Mouse (Mus musculus) embryonic fibroblast, embryonic 13.5 days (primary cell): ENCODE data around the gene Tbx18. TPM values are rescaled to one million over a fixed set of nuclear protein-coding genes. Genes with fewer than 3 reads are reported as not detected.

Experiments used
- H3K27ac ChIP-seq: 2 replicates; pipeline ENCODE4 v1.5.1; 2012; ENCODE audit warnings: low read length, control low read depth, inconsistent platforms; ENCODE audit not compliant: insufficient read depth
- H3K4me1 ChIP-seq: 2 replicates; pipeline ENCODE4 v1.6.1; 2011; ENCODE audit warnings: low read length; ENCODE audit not compliant: control insufficient read depth, insufficient read depth
- H3K4me3 ChIP-seq: 2 replicates; pipeline ENCODE4 v1.5.1; 2011; ENCODE audit warnings: mild to moderate bottlenecking, control low read depth, low read length; ENCODE audit not compliant: insufficient read depth
- CTCF ChIP-seq: IDR thresholded peaks from 2 replicates; pipeline ENCODE4 v1.5.1; 2011; ENCODE audit warnings: mild to moderate bottlenecking, control low read depth, low read length, moderate library complexity, borderline replicate concordance; ENCODE audit not compliant: insufficient read depth
- POLR2A ChIP-seq: IDR thresholded peaks from 2 replicates; pipeline ENCODE4 v1.6.1; 2011; ENCODE audit warnings: low read depth, mild to moderate bottlenecking, control low read depth, low read length, moderate library complexity
- polyA plus RNA-seq: library from polyadenylated mRNA; stranded (reverse); fragments of >200 nt; gene quantifications from 2 replicates; pipeline ENCODE4 v1.2.4, GENCODE M21; 2011; ENCODE audit warnings: low read depth; ENCODE audit not compliant: missing spikeins, insufficient read length

Gene Tbx18
- polyA plus RNA-seq, 1 experiment = 15.2 TPM

DNA sequence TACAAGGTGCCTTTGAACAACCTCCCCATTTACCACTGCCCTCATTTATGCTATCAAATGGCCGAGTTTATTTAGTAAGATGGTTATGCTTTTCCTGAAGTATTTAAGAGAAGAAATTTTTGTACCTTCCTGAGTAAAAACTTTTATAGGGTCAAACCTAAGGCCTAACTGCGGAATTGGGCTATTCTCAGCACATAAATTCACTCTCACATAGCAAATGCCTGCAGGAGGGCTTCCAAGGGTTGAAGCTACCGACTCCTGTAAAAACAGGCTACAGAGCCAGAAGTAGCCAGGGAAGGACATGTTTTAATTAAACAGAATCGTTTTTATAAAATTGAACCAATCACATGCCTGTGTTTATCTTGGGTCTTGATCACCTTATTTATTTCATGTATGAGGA, 20.7 kb downstream of the Tbx18 start:
- Histone ChIP-seq H3K4me3 (no peak overlapping the region), H3K4me1 (no peaks in the 10 kb centered on the region), H3K27ac (no peak overlapping the region)
- TF ChIP-seq POLR2A (no peak), CTCF (no peak)

GRCm38 (mm10) chr9:87708151-87708550, 22.9 kb downstream of the Tbx18 start:
- Histone ChIP-seq H3K4me3 (no peak overlapping the region), H3K4me1 (no peaks in the 10 kb centered on the region), H3K27ac (no peak overlapping the region)
- TF ChIP-seq POLR2A = no peak
- peak; percentile 57; the same call in 1 of the 2 replicates for TF ChIP-seq CTCF

GRCm38 (mm10) chr9:87702267-87702666, 28.8 kb downstream of the Tbx18 start:
- no peaks in the 10 kb centered on the region for H3K4me1 ChIP-seq
- H3K27ac ChIP-seq = no peak overlapping the region
- TF ChIP-seq CTCF (no peak), POLR2A (no peak)
- no peak overlapping the region for H3K4me3 ChIP-seq

DNA sequence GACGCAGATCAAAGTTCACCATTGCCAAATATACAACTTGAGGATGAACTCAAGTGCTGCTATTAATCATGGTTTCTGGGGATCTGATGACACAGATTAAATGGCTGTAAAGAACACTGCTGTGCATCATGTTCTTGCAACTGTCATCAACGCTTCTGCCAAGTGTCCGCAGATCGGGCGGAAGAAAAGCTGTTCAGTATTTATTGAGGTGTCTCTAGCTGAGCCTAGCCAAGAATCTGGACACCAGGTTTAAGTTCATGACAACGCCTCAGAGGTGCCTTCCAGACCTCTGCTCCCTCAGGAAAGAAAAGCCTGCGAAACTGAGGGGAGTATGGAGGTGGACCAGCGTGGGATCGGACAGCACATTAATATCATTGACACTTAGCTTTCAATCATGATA, 44.1 kb downstream of the Tbx18 start:
- TF ChIP-seq POLR2A = no peak
- TF ChIP-seq CTCF = no peak
- H3K27ac ChIP-seq = no peak overlapping the region
- no peak overlapping the region for H3K4me3 ChIP-seq
- no peaks in the 10 kb centered on the region for H3K4me1 ChIP-seq

- TF ChIP-seq CTCF = no peak
- TF ChIP-seq POLR2A = no peak
- Histone ChIP-seq H3K4me3 (no peak overlapping the region), H3K27ac (no peak overlapping the region), H3K4me1 (no peaks in the 10 kb centered on the region)
Observed at GRCm38 (mm10) chr9:87682247-87682646, 48.8 kb downstream of the Tbx18 start.
